Comparison of ENCODE assay signal across 29 mouse cellular contexts in genomic region chr4:150128571-150128970, GRCm38 (mm10). TPM values are rescaled to one million over a fixed set of nuclear protein-coding genes. Genes with fewer than 3 reads are reported as not detected.
DNase-seq lines count a peak whose midpoint lies in the region; ATAC-seq lines count a peak whose summit lies in the region.
"Had no signal": no experiment of that assay in that cellular context is flagged by ENCODE, and none has a peak within 500 bp of the region (broad histone marks: within the 10 kb centered on the region; RNA-seq: fewer than 3 reads in every experiment).

No protein-coding gene starts in this region.

- no peaks in the 10 kb centered on the region for H3K9me3 ChIP-seq in liver, embryonic 15.5 days (replicated peaks)
- no peaks in the 10 kb centered on the region for H3K9me3 ChIP-seq in liver, embryonic 12.5 days (replicated peaks)
- no peaks in the 10 kb centered on the region for H3K9me3 ChIP-seq in limb, embryonic 10.5 days (replicated peaks)
- H3K9me3 ChIP-seq: forebrain, embryonic 13.5 days had no signal

- H3K36me3 ChIP-seq in liver, embryonic 15.5 days (replicated peaks) = no peaks in the 10 kb centered on the region
- H3K36me3 ChIP-seq in liver, embryonic 12.5 days = no peaks in the 10 kb centered on the region
- H3K36me3 ChIP-seq in limb, embryonic 10.5 days = no peaks in the 10 kb centered on the region

- ATAC-seq in liver, embryonic 15.5 days (ENCODE audit: insufficient read depth) = 0 out of 2 replicates have a peak, but pooled peaks have one; percentile 23
- no peak for ATAC-seq in liver, embryonic 12.5 days
- ATAC-seq: forebrain, embryonic 13.5 days; hindbrain, postnatal 0 days; intestine, postnatal 0 days had no signal

- no peak overlapping the region for H3K27ac ChIP-seq in liver, embryonic 15.5 days (replicated peaks)
- no peak overlapping the region for H3K27ac ChIP-seq in liver, embryonic 12.5 days
- peak overlapping the region; percentile 79 for H3K27ac ChIP-seq in limb, embryonic 10.5 days
- H3K27ac ChIP-seq: forebrain, embryonic 13.5 days; heart, adult 2 months; hindbrain, postnatal 0 days had no signal

- peaks cover 10% of the 10 kb centered on the region for H3K4me1 ChIP-seq in liver, embryonic 15.5 days (replicated peaks)
- H3K4me1 ChIP-seq in liver, embryonic 12.5 days = peaks cover 31% of the 10 kb centered on the region
- H3K4me1 ChIP-seq in limb, embryonic 10.5 days = peaks cover 38% of the 10 kb centered on the region

- peak; percentile 41 for DNase-seq in kidney, adult 18-20 months
- DNase-seq in kidney, postnatal 10 days = no peak
- peak; percentile 50 for DNase-seq in limb, embryonic 10.5 days (ENCODE audit: low spot score)
- no peak for DNase-seq in left cerebral cortex, postnatal 36 days (ENCODE audit: low spot score in 2 of 2)
- DNase-seq in lung, postnatal 36 days = no peak
- DNase-seq: cerebellum, adult 8-10 months; heart, adult 2 months; heart, postnatal 4 days; left cerebral cortex, postnatal 4 days; lung, adult 2 months; right cerebral cortex, postnatal 25 days; thymus, postnatal 4 days had no signal

- no peaks in the 10 kb centered on the region for H3K27me3 ChIP-seq in liver, embryonic 15.5 days
- H3K27me3 ChIP-seq in liver, embryonic 12.5 days (replicated peaks) = peaks cover 3% of the 10 kb centered on the region; the same call in 1 of the 2 replicates
- peaks cover 7% of the 10 kb centered on the region; the same call in 1 of the 2 replicates for H3K27me3 ChIP-seq in limb, embryonic 10.5 days (ENCODE audit: low read depth, poor library complexity, severe bottlenecking)

- H3K4me3 ChIP-seq in liver, embryonic 15.5 days (replicated peaks) = no peak overlapping the region
- no peak overlapping the region for H3K4me3 ChIP-seq in liver, embryonic 12.5 days
- no peak overlapping the region for H3K4me3 ChIP-seq in limb, embryonic 10.5 days
- H3K4me3 ChIP-seq: erythroblast, embryonic 14.5 days; forebrain, embryonic 13.5 days; heart, adult 2 months had no signal

- no peak overlapping the region for H3K4me2 ChIP-seq in liver, embryonic 15.5 days
- no peak overlapping the region for H3K4me2 ChIP-seq in liver, embryonic 12.5 days
- H3K4me2 ChIP-seq: forebrain, embryonic 13.5 days had no signal

- WGBS in liver, embryonic 15.5 days (ENCODE audit: insufficient replicate concordance) = 69% methylated on average over 8 of the region's 8 CpGs
- WGBS in liver, embryonic 12.5 days (ENCODE audit: insufficient replicate concordance) = 72% methylated on average over 8 of the region's 8 CpGs
- 68% methylated on average over 8 of the region's 8 CpGs for WGBS in limb, embryonic 10.5 days

- H3K9ac ChIP-seq in liver, embryonic 15.5 days = no peak overlapping the region
- no peak overlapping the region for H3K9ac ChIP-seq in liver, embryonic 12.5 days
- H3K9ac ChIP-seq: forebrain, embryonic 13.5 days had no signal

- intact Hi-C loops in left cerebral cortex, postnatal 36 days (cut with DNase I) = no loop called here

RNA-seq across cellular contexts. Expression of gene Slc2a5, which starts 9.5 kb away (rescaled TPM):
- 0.21 and 0.30 TPM in 2 replicates for polyA plus RNA-seq in liver, embryonic 15.5 days (2015; fragmentation: Nextera tagmentation; extraction: Ambion mirVana)
- polyA plus RNA-seq in liver, embryonic 12.5 days (2016; fragmentation: Nextera tagmentation; extraction: Ambion mirVana) = 0.22 and 0.30 TPM in 2 replicates
- 0.98 and 1.1 TPM in 2 replicates for polyA plus RNA-seq in limb, embryonic 10.5 days (2016; fragmentation: Nextera tagmentation; extraction: Ambion mirVana)
- total RNA-seq in left cerebral cortex, postnatal 36 days (2021) = 1 to 10 TPM; 6.3 to 7.3 TPM
- total RNA-seq: gastrocnemius, adult 8-10 months; megakaryocyte-erythroid progenitor cell, adult 5-6 weeks; neutrophil, adult 5-6 weeks had no signal
- polyA plus RNA-seq: erythroblast, embryonic 14.5 days had no signal

RNA-seq across cellular contexts. Expression of gene Slc2a7, which starts 20.2 kb away (rescaled TPM):
- polyA plus RNA-seq in liver, embryonic 15.5 days (2015; fragmentation: Nextera tagmentation; extraction: Ambion mirVana) = 0.10 TPM in 1 of 2 replicates, not detected in the other
- not detected in 2 replicates for polyA plus RNA-seq in liver, embryonic 12.5 days (2016; fragmentation: Nextera tagmentation; extraction: Ambion mirVana)
- polyA plus RNA-seq in limb, embryonic 10.5 days (2016; fragmentation: Nextera tagmentation; extraction: Ambion mirVana) = not detected in 2 replicates
- not detected for total RNA-seq in left cerebral cortex, postnatal 36 days (2021)
- total RNA-seq: adrenal gland, adult 18-20 months; adrenal gland, postnatal 4 days; gastrocnemius, adult 8-10 months; heart, adult 2 months; heart, postnatal 4 days; hindbrain, postnatal 0 days; left cerebral cortex, adult 18-20 months; left cerebral cortex, postnatal 4 days; megakaryocyte-erythroid progenitor cell, adult 5-6 weeks; midbrain, postnatal 0 days; neutrophil, adult 5-6 weeks had no signal
- polyA plus RNA-seq: erythroblast, embryonic 14.5 days; forebrain, embryonic 13.5 days; frontal cortex, adult 2 months; heart, adult 2 months; heart, embryonic 14.5 days; hindbrain, postnatal 0 days; lung, adult 2 months; midbrain, postnatal 0 days; spleen, adult 2 months; stomach, embryonic 14.5 days had no signal

RNA-seq across cellular contexts. Expression of gene Gpr157, which starts 41.4 kb away (rescaled TPM):
- 0.31 and 0.44 TPM in 2 replicates for polyA plus RNA-seq in liver, embryonic 15.5 days (2015; fragmentation: Nextera tagmentation; extraction: Ambion mirVana)
- polyA plus RNA-seq in liver, embryonic 12.5 days (2016; fragmentation: Nextera tagmentation; extraction: Ambion mirVana) = 0.18 and 0.37 TPM in 2 replicates
- 0.28 and 0.75 TPM in 2 replicates for polyA plus RNA-seq in limb, embryonic 10.5 days (2016; fragmentation: Nextera tagmentation; extraction: Ambion mirVana)
- total RNA-seq in left cerebral cortex, postnatal 36 days (2021) = 1 to 10 TPM; 1.5 to 1.6 TPM

Comparison
In these comparisons a context has a peak if more than half of its experiments do, and no peak if none do; other contexts are left out.
1. DNase-seq: peak in kidney, adult 18-20 months (single experiment) and limb, embryonic 10.5 days (single experiment); none in kidney, postnatal 10 days (single experiment), left cerebral cortex, postnatal 36 days (0 of 2) and lung, postnatal 36 days (single experiment).